Mouse (Mus musculus) urinary bladder, postnatal 36 days (tissue): Measurements from ENCODE around the gene St3gal6.

Experiments
- DNase-seq, 2 experiments: peaks; one replicate each; pipeline ENCODE4 v3.0.0; 2022; ENCODE audit warnings: low spot score in 2 of 2, mixed read lengths in 1 of 2

St3gal6 gene

GRCm38 (mm10) chr16:58432384-58432783 is 91.7 kb downstream of the St3gal6 start:
- DNase-seq, result no peak

GRCm38 (mm10) chr16:58430246-58430645 is 93.8 kb downstream of the St3gal6 start:
- DNase-seq, result no peak

- DNase-seq, result peak in 1 of 2 experiments; percentile 15
These were observed 102.2 kb downstream of the St3gal6 start for GRCm38 (mm10) chr16:58421696-58422354.
